Mouse (Mus musculus): ENCODE results near the gene Setd1b. TPM values are rescaled to one million over a fixed set of nuclear protein-coding genes. Genes with fewer than 3 reads are reported as not detected.

Setd1b gene
- total and polyA plus RNA-seq, 2 experiments from 2014 or later, result 5.9 to 8.8 TPM

GRCm38 (mm10) chr5:123151707-123152362 lies 9.8 kb downstream of the Setd1b start:
- DNase-seq (ENCODE audit: low spot score) (no peak), ATAC-seq (ENCODE audit: low FRiP score) (no peak)
- no peak overlapping the region for H3K27ac ChIP-seq (ENCODE audit: low read depth, low read length)
- no peak overlapping the region for H3K4me2 ChIP-seq (ENCODE audit: low read depth, low read length, poor library complexity, severe bottlenecking)
- WGBS, result 92% methylated on average over 19 of the region's 19 CpGs
- no peak for TF ChIP-seq CTCF (IDR thresholded peaks at IDR 0.05)
- no peaks in the 10 kb centered on the region for H3K9me3 ChIP-seq (ENCODE audit: low read length)
- peaks cover 16% of the 10 kb centered on the region for H3K4me1 ChIP-seq (ENCODE audit: insufficient read depth, low read length)
- H3K36me3 ChIP-seq (ENCODE audit: insufficient read depth, low read length), result peaks cover 53% of the 10 kb centered on the region
- H3K4me3 ChIP-seq (ENCODE audit: low read depth, low read length), result no peak overlapping the region
- no peaks in the 10 kb centered on the region for H3K27me3 ChIP-seq (ENCODE audit: insufficient read depth, low read length)
- H3K9ac ChIP-seq (replicated peaks; ENCODE audit: low read length, poor library complexity, severe bottlenecking), result no peak overlapping the region

- peaks cover 53% of the 10 kb centered on the region for H3K36me3 ChIP-seq (ENCODE audit: insufficient read depth, low read length)
- H3K27ac ChIP-seq (ENCODE audit: low read depth, low read length), result no peak overlapping the region
- H3K4me2 ChIP-seq (ENCODE audit: low read depth, low read length, poor library complexity, severe bottlenecking), result no peak overlapping the region
- H3K4me1 ChIP-seq (ENCODE audit: insufficient read depth, low read length), result peaks cover 16% of the 10 kb centered on the region
- H3K9ac ChIP-seq (replicated peaks; ENCODE audit: low read length, poor library complexity, severe bottlenecking), result no peak overlapping the region
- no peaks in the 10 kb centered on the region for H3K9me3 ChIP-seq (ENCODE audit: low read length)
- no peak for TF ChIP-seq CTCF (IDR thresholded peaks at IDR 0.05)
- ATAC-seq (ENCODE audit: low FRiP score) (no peak), DNase-seq (ENCODE audit: low spot score) (no peak)
- WGBS, result 86% methylated on average over 1 of the region's 1 CpGs
- H3K27me3 ChIP-seq (ENCODE audit: insufficient read depth, low read length), result no peaks in the 10 kb centered on the region
- H3K4me3 ChIP-seq (ENCODE audit: low read depth, low read length), result no peak overlapping the region
These were observed 10.9 kb downstream of the Setd1b start for GRCm38 (mm10) chr5:123152901-123153300.

- Histone ChIP-seq H3K9me3 (ENCODE audit: low read length) (no peaks in the 10 kb centered on the region), H3K4me1 (ENCODE audit: insufficient read depth, low read length) (peaks cover 5% of the 10 kb centered on the region), H3K4me3 (ENCODE audit: low read depth, low read length) (no peak overlapping the region), H3K36me3 (ENCODE audit: insufficient read depth, low read length) (peaks cover 68% of the 10 kb centered on the region), H3K4me2 (ENCODE audit: low read depth, low read length, poor library complexity, severe bottlenecking) (no peak overlapping the region), H3K27me3 (ENCODE audit: insufficient read depth, low read length) (no peaks in the 10 kb centered on the region), H3K9ac (replicated peaks; ENCODE audit: low read length, poor library complexity, severe bottlenecking) (no peak overlapping the region), H3K27ac (ENCODE audit: low read depth, low read length) (no peak overlapping the region)
- 53% methylated on average over 7 of the region's 7 CpGs for WGBS
- TF ChIP-seq CTCF (IDR thresholded peaks at IDR 0.05), result peak; percentile 82
- ATAC-seq (ENCODE audit: low FRiP score) (no peak), DNase-seq (ENCODE audit: low spot score) (peak; percentile 79)
These were observed 13.4 kb downstream of the Setd1b start for GRCm38 (mm10) chr5:123155425-123155824.

GRCm38 (mm10) chr5:123156763-123157162 lies 14.8 kb downstream of the Setd1b start:
- no peak overlapping the region for H3K9ac ChIP-seq (replicated peaks; ENCODE audit: low read length, poor library complexity, severe bottlenecking)
- no peaks in the 10 kb centered on the region for H3K4me1 ChIP-seq (ENCODE audit: insufficient read depth, low read length)
- H3K27ac ChIP-seq (ENCODE audit: low read depth, low read length), result no peak overlapping the region
- DNase-seq (ENCODE audit: low spot score) (no peak), ATAC-seq (ENCODE audit: low FRiP score) (no peak)
- WGBS, result 88% methylated on average over 12 of the region's 12 CpGs
- TF ChIP-seq CTCF (IDR thresholded peaks at IDR 0.05), result peak; percentile 58
- H3K27me3 ChIP-seq (ENCODE audit: insufficient read depth, low read length), result no peaks in the 10 kb centered on the region
- no peak overlapping the region for H3K4me2 ChIP-seq (ENCODE audit: low read depth, low read length, poor library complexity, severe bottlenecking)
- H3K9me3 ChIP-seq (ENCODE audit: low read length), result no peaks in the 10 kb centered on the region
- H3K4me3 ChIP-seq (ENCODE audit: low read depth, low read length), result no peak overlapping the region
- peaks cover 73% of the 10 kb centered on the region for H3K36me3 ChIP-seq (ENCODE audit: insufficient read depth, low read length)

- ATAC-seq (ENCODE audit: low FRiP score), result no peak
- no peak for DNase-seq (ENCODE audit: low spot score)
- no peak overlapping the region for H3K27ac ChIP-seq (ENCODE audit: low read depth, low read length)
- H3K4me1 ChIP-seq (ENCODE audit: insufficient read depth, low read length), result no peaks in the 10 kb centered on the region
- H3K9ac ChIP-seq (replicated peaks; ENCODE audit: low read length, poor library complexity, severe bottlenecking), result no peak overlapping the region
- H3K9me3 ChIP-seq (ENCODE audit: low read length), result no peaks in the 10 kb centered on the region
- TF ChIP-seq CTCF (IDR thresholded peaks at IDR 0.05), result no peak
- peaks cover 68% of the 10 kb centered on the region for H3K36me3 ChIP-seq (ENCODE audit: insufficient read depth, low read length)
- WGBS, result 88% methylated on average over 4 of the region's 4 CpGs
- H3K27me3 ChIP-seq (ENCODE audit: insufficient read depth, low read length), result no peaks in the 10 kb centered on the region
- H3K4me2 ChIP-seq (ENCODE audit: low read depth, low read length, poor library complexity, severe bottlenecking), result no peak overlapping the region
- H3K4me3 ChIP-seq (ENCODE audit: low read depth, low read length), result no peak overlapping the region
These were observed 16.0 kb downstream of the Setd1b start for GRCm38 (mm10) chr5:123157972-123158371.

- H3K27ac ChIP-seq (ENCODE audit: low read depth, low read length), result no peak overlapping the region
- no peak for ATAC-seq (ENCODE audit: low FRiP score)
- WGBS, result 97% methylated on average over 4 of the region's 4 CpGs
These were observed 17.5 kb downstream of the Setd1b start for GRCm38 (mm10) chr5:123159446-123159845.

More at GRCm38 (mm10) chr5:123159446-123159845, 17.5 kb downstream of the Setd1b start:
- Histone ChIP-seq H3K9ac (replicated peaks; ENCODE audit: low read length, poor library complexity, severe bottlenecking) (no peak overlapping the region), H3K4me2 (ENCODE audit: low read depth, low read length, poor library complexity, severe bottlenecking) (no peak overlapping the region), H3K9me3 (ENCODE audit: low read length) (no peaks in the 10 kb centered on the region), H3K4me3 (ENCODE audit: low read depth, low read length) (no peak overlapping the region), H3K36me3 (ENCODE audit: insufficient read depth, low read length) (peaks cover 78% of the 10 kb centered on the region), H3K4me1 (ENCODE audit: insufficient read depth, low read length) (no peaks in the 10 kb centered on the region), H3K27me3 (ENCODE audit: insufficient read depth, low read length) (no peaks in the 10 kb centered on the region)
- DNase-seq (ENCODE audit: low spot score), result no peak
- TF ChIP-seq CTCF (IDR thresholded peaks at IDR 0.05), result no peak
